Mouse (Mus musculus): ENCODE measurements around the gene Zfhx3. TPM values are rescaled to one million over a fixed set of nuclear protein-coding genes. Genes with fewer than 3 reads are reported as not detected.

The Zfhx3 gene
- polyA plus RNA-seq, 1 experiment from 2014 or later, result 8.4 TPM

- H3K9me3 ChIP-seq (replicated peaks; ENCODE audit: control insufficient read depth, low read length), result no peaks in the 10 kb centered on the region
- H3K4me2 ChIP-seq, result no peak overlapping the region
- no peak overlapping the region for H3K27ac ChIP-seq (ENCODE audit: low read depth, low read length)
- 85% methylated on average over 9 of the region's 9 CpGs for WGBS (ENCODE audit: insufficient replicate concordance)
- H3K4me1 ChIP-seq (ENCODE audit: control insufficient read depth, insufficient read depth, low read length), result peaks cover 12% of the 10 kb centered on the region
- no peak overlapping the region for H3K9ac ChIP-seq (ENCODE audit: low read depth, low read length)
- H3K4me3 ChIP-seq (ENCODE audit: low read depth, low read length), result no peak overlapping the region
- H3K36me3 ChIP-seq (ENCODE audit: control insufficient read depth, insufficient read depth, low read length), result no peaks in the 10 kb centered on the region
- no peaks in the 10 kb centered on the region for H3K27me3 ChIP-seq (ENCODE audit: control insufficient read depth, insufficient read depth, low read length)
- no peak for ATAC-seq (replicated peaks; ENCODE audit: insufficient number of reproducible peaks, low FRiP score, low TSS enrichment)
Observed at GRCm38 (mm10) chr8:108611141-108611674, 668.8 kb downstream of the Zfhx3 start.

- Histone ChIP-seq H3K9me3 (replicated peaks; ENCODE audit: control insufficient read depth, low read length) (no peaks in the 10 kb centered on the region), H3K27ac (ENCODE audit: low read depth, low read length) (no peak overlapping the region), H3K27me3 (ENCODE audit: control insufficient read depth, insufficient read depth, low read length) (no peaks in the 10 kb centered on the region), H3K4me3 (ENCODE audit: low read depth, low read length) (no peak overlapping the region), H3K4me1 (ENCODE audit: control insufficient read depth, insufficient read depth, low read length) (peaks cover 11% of the 10 kb centered on the region), H3K9ac (ENCODE audit: low read depth, low read length) (no peak overlapping the region), H3K36me3 (ENCODE audit: control insufficient read depth, insufficient read depth, low read length) (no peaks in the 10 kb centered on the region), H3K4me2 (no peak overlapping the region; the same call in 1 of the 2 replicates)
- ATAC-seq (replicated peaks; ENCODE audit: insufficient number of reproducible peaks, low FRiP score, low TSS enrichment), result no peak
- 43% methylated on average over 11 of the region's 11 CpGs for WGBS (ENCODE audit: insufficient replicate concordance)
Observed at GRCm38 (mm10) chr8:108611792-108612413, 669.5 kb downstream of the Zfhx3 start.

DNA sequence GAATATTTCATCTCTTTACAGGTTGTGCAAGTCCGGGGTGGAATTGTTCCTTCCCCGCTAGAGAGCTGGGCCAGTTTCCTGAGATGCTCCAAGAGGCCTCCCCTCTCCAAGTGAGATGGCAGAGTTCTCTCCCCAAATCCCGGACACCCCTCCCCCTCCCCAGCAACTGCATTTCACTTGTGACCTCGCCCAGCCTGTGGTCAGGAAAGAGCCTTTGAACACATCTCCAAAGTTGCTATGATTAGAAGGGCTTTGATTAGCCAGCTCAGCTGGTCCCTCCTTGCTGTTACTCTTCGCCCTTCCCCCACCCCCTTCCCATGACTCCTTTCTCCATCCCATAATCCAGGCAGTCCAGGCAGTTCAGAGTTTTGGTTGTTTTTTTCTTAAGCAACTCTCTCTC is 670.4 kb downstream of the Zfhx3 start:
- Histone ChIP-seq H3K4me3 (ENCODE audit: low read depth, low read length) (no peak overlapping the region), H3K27me3 (ENCODE audit: control insufficient read depth, insufficient read depth, low read length) (no peaks in the 10 kb centered on the region), H3K27ac (ENCODE audit: low read depth, low read length) (no peak overlapping the region), H3K9me3 (replicated peaks; ENCODE audit: control insufficient read depth, low read length) (no peaks in the 10 kb centered on the region), H3K4me1 (ENCODE audit: control insufficient read depth, insufficient read depth, low read length) (peaks cover 10% of the 10 kb centered on the region), H3K36me3 (ENCODE audit: control insufficient read depth, insufficient read depth, low read length) (no peaks in the 10 kb centered on the region), H3K9ac (ENCODE audit: low read depth, low read length) (no peak overlapping the region), H3K4me2 (0 out of 2 replicates have a peak overlapping the region, but pooled peaks have one; percentile 6)
- no peak for ATAC-seq (replicated peaks; ENCODE audit: insufficient number of reproducible peaks, low FRiP score, low TSS enrichment)
- WGBS (ENCODE audit: insufficient replicate concordance), result 12% methylated on average over 5 of the region's 5 CpGs

- Histone ChIP-seq H3K4me3 (ENCODE audit: low read depth, low read length) (no peak overlapping the region), H3K9me3 (replicated peaks; ENCODE audit: control insufficient read depth, low read length) (no peaks in the 10 kb centered on the region), H3K4me1 (ENCODE audit: control insufficient read depth, insufficient read depth, low read length) (peaks cover 10% of the 10 kb centered on the region), H3K36me3 (ENCODE audit: control insufficient read depth, insufficient read depth, low read length) (no peaks in the 10 kb centered on the region), H3K27me3 (ENCODE audit: control insufficient read depth, insufficient read depth, low read length) (no peaks in the 10 kb centered on the region), H3K27ac (ENCODE audit: low read depth, low read length) (no peak overlapping the region), H3K4me2 (no peak overlapping the region), H3K9ac (ENCODE audit: low read depth, low read length) (no peak overlapping the region)
- no peak for ATAC-seq (replicated peaks; ENCODE audit: insufficient number of reproducible peaks, low FRiP score, low TSS enrichment)
- 59% methylated on average over 2 of the region's 2 CpGs for WGBS (ENCODE audit: insufficient replicate concordance)
Observed at GRCm38 (mm10) chr8:108613280-108613679, 670.8 kb downstream of the Zfhx3 start.

DNA sequence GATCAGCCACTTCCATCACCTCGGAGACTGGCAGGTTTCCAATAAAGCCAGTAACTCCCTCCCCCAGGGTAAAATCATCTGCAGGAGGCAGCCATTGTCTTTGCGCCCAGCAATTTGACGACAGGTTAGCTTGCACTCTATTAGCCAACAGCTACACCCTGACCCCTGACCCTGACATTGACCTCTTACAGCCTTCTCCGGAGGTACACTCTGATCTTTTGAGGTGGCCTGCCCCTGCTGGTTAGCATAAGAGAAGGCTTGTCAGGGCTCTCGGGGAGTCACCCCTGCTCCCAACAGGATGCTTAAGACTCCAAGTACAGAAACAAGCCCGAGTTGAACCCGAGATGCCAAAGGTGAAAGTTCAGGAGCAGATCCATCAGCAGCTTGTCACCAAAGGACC is 678.9 kb downstream of the Zfhx3 start:
- no peaks in the 10 kb centered on the region for H3K36me3 ChIP-seq (ENCODE audit: control insufficient read depth, insufficient read depth, low read length)
- WGBS (ENCODE audit: insufficient replicate concordance), result 42% methylated on average over 7 of the region's 7 CpGs
- no peaks in the 10 kb centered on the region for H3K9me3 ChIP-seq (replicated peaks; ENCODE audit: control insufficient read depth, low read length)
- no peaks in the 10 kb centered on the region for H3K4me1 ChIP-seq (ENCODE audit: control insufficient read depth, insufficient read depth, low read length)
- H3K9ac ChIP-seq (ENCODE audit: low read depth, low read length), result no peak overlapping the region
- H3K4me3 ChIP-seq (ENCODE audit: low read depth, low read length), result no peak overlapping the region
- ATAC-seq (replicated peaks; ENCODE audit: insufficient number of reproducible peaks, low FRiP score, low TSS enrichment), result no peak
- H3K4me2 ChIP-seq, result no peak overlapping the region
- H3K27me3 ChIP-seq (ENCODE audit: control insufficient read depth, insufficient read depth, low read length), result no peaks in the 10 kb centered on the region
- H3K27ac ChIP-seq (ENCODE audit: low read depth, low read length), result no peak overlapping the region

- 44% methylated on average over 5 of the region's 5 CpGs for WGBS (ENCODE audit: insufficient replicate concordance)
Observed at GRCm38 (mm10) chr8:108623660-108624059, 681.2 kb downstream of the Zfhx3 start.

GRCm38 (mm10) chr8:108625571-108626120 is 683.2 kb downstream of the Zfhx3 start:
- Histone ChIP-seq H3K4me3 (ENCODE audit: low read depth, low read length) (no peak overlapping the region), H3K27ac (ENCODE audit: low read depth, low read length) (no peak overlapping the region), H3K9me3 (replicated peaks; ENCODE audit: control insufficient read depth, low read length) (no peaks in the 10 kb centered on the region), H3K4me1 (ENCODE audit: control insufficient read depth, insufficient read depth, low read length) (no peaks in the 10 kb centered on the region), H3K4me2 (no peak overlapping the region), H3K36me3 (ENCODE audit: control insufficient read depth, insufficient read depth, low read length) (no peaks in the 10 kb centered on the region), H3K9ac (ENCODE audit: low read depth, low read length) (no peak overlapping the region), H3K27me3 (ENCODE audit: control insufficient read depth, insufficient read depth, low read length) (no peaks in the 10 kb centered on the region)
- WGBS (ENCODE audit: insufficient replicate concordance), result 77% methylated on average over 9 of the region's 9 CpGs
- no peak for ATAC-seq (replicated peaks; ENCODE audit: insufficient number of reproducible peaks, low FRiP score, low TSS enrichment)

More at GRCm38 (mm10) chr8:108623660-108624059, 681.2 kb downstream of the Zfhx3 start:
- no peak for ATAC-seq (replicated peaks; ENCODE audit: insufficient number of reproducible peaks, low FRiP score, low TSS enrichment)
- no peak overlapping the region for H3K4me3 ChIP-seq (ENCODE audit: low read depth, low read length)
- no peaks in the 10 kb centered on the region for H3K4me1 ChIP-seq (ENCODE audit: control insufficient read depth, insufficient read depth, low read length)
- no peak overlapping the region for H3K4me2 ChIP-seq
- H3K9ac ChIP-seq (ENCODE audit: low read depth, low read length), result no peak overlapping the region
- H3K36me3 ChIP-seq (ENCODE audit: control insufficient read depth, insufficient read depth, low read length), result no peaks in the 10 kb centered on the region
- no peaks in the 10 kb centered on the region for H3K27me3 ChIP-seq (ENCODE audit: control insufficient read depth, insufficient read depth, low read length)
- H3K27ac ChIP-seq (ENCODE audit: low read depth, low read length), result no peak overlapping the region
- no peaks in the 10 kb centered on the region for H3K9me3 ChIP-seq (replicated peaks; ENCODE audit: control insufficient read depth, low read length)

DNA sequence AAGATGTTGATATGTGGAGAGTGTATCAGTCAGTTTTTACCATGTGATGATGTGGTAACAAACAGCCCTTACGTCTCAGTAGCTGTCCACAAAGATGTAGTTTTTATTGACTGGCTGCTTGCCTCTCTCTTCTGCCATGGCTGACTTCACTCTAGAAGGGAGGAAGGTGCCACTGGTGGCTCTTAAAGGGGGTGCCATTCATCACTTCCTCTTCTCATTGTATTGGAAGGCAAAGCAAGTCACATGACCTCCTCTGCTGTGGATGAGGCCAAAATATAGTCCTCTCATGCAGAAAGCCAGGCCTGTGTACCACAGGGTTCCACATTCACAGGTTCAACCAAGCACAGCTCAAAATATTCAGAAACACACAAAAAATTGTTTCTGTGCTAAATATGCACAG is 688.6 kb downstream of the Zfhx3 start:
- no peak overlapping the region for H3K9ac ChIP-seq (ENCODE audit: low read depth, low read length)
- WGBS (ENCODE audit: insufficient replicate concordance), result 88% methylated on average over 1 of the region's 1 CpGs
- no peak overlapping the region for H3K4me2 ChIP-seq
- no peaks in the 10 kb centered on the region for H3K27me3 ChIP-seq (ENCODE audit: control insufficient read depth, insufficient read depth, low read length)
- no peak overlapping the region for H3K27ac ChIP-seq (ENCODE audit: low read depth, low read length)
- no peaks in the 10 kb centered on the region for H3K36me3 ChIP-seq (ENCODE audit: control insufficient read depth, insufficient read depth, low read length)
- no peak overlapping the region for H3K4me3 ChIP-seq (ENCODE audit: low read depth, low read length)
- no peaks in the 10 kb centered on the region for H3K9me3 ChIP-seq (replicated peaks; ENCODE audit: control insufficient read depth, low read length)
- no peaks in the 10 kb centered on the region for H3K4me1 ChIP-seq (ENCODE audit: control insufficient read depth, insufficient read depth, low read length)
- ATAC-seq (replicated peaks; ENCODE audit: insufficient number of reproducible peaks, low FRiP score, low TSS enrichment), result no peak

GRCm38 (mm10) chr8:108634282-108634681 is 691.8 kb downstream of the Zfhx3 start:
- no peaks in the 10 kb centered on the region for H3K4me1 ChIP-seq (ENCODE audit: control insufficient read depth, insufficient read depth, low read length)
- ATAC-seq (replicated peaks; ENCODE audit: insufficient number of reproducible peaks, low FRiP score, low TSS enrichment), result no peak
- H3K36me3 ChIP-seq (ENCODE audit: control insufficient read depth, insufficient read depth, low read length), result no peaks in the 10 kb centered on the region
- 42% methylated on average over 3 of the region's 3 CpGs for WGBS (ENCODE audit: insufficient replicate concordance)
- no peak overlapping the region for H3K9ac ChIP-seq (ENCODE audit: low read depth, low read length)
- H3K27ac ChIP-seq (ENCODE audit: low read depth, low read length), result no peak overlapping the region
- H3K4me2 ChIP-seq, result no peak overlapping the region
- no peaks in the 10 kb centered on the region for H3K27me3 ChIP-seq (ENCODE audit: control insufficient read depth, insufficient read depth, low read length)
- no peak overlapping the region for H3K4me3 ChIP-seq (ENCODE audit: low read depth, low read length)
- no peaks in the 10 kb centered on the region for H3K9me3 ChIP-seq (replicated peaks; ENCODE audit: control insufficient read depth, low read length)
